Mouse (Mus musculus) adrenal gland (tissue): ENCODE data around the gene Odf2l.

Experiments
- intact Hi-C: fragments of 180-260 bp; cut with DNase I; formaldehyde crosslinking; loops from one replicate; pipeline ENCODE4 v1.15.1; 2025

Odf2l gene

DNA sequence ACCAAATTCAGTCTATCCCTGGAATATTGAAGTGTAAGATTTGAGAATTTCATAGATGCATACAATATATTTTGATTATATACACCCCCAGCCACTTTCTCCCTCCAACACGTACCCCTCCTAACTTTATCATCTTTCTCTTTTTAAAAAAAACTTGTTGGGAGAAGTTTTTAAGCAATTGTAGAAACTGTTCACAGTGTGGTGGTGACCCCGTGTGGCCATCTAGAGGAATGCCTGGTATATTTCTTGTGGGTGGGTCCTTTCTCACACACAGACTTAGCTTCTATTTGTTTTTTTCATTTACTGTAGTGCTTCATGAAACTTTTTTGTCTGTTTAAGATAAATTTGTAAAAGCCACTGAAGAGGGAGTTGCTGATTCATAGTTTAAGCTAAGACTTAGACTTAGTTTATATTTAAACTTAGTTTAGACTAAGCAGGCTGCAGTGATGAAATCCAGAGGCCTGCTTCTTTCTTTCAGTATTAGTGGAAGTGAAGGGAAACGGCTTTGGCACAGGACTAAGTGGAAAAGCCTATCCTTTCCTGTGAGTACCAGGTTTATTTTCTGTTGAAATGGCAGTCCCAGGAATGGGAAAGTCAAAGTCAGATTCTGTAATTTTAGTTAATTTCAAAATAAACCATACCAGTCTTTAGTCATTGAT, 13.0 kb downstream of the Odf2l start:
- intact Hi-C loops, result loop anchor here (10.0 kb wide), 2 partner anchors 107 to 307 kb away; no protein-coding TSS in a partner anchor

DNA sequence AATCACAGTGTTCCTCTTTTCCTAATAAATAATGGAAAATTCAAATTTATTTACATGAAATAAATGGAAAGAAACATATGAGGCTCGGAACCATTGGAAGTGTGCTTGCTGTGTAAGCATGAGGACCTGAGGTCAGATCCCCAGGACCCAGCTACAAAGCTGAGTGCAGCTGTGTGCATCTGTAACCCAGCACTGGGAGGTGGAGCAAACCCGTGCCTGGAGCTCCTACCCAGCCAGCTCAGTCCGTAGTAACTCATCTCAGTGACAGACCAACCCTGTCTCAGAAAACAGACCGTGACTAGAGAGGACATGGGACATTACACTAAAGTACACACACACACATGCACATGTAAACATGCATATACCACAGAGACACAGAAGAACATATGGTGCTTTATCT, 21.8 kb downstream of the Odf2l start:
- intact Hi-C loops, result no loop called here

DNA sequence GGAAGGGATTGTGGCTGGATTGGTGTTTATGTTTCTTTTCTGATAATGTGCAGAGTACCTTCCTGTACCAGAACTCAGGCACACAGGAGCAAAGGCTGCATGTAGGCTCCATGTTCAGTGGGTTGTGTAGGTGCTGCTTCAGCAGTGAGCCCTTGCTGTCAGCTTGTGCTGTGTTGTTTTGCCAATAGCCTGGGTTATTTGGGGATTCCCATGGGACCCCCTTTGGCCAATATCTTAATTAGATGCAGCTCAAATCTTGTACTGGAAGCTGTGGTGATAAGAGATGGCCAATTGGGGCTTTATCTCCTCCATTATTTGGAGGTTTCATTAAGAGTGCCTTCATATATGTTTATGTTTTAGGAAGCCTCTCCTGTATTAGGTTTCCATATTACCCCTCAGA, 24.5 kb downstream of the Odf2l start:
- intact Hi-C loops, result no loop called here

DNA sequence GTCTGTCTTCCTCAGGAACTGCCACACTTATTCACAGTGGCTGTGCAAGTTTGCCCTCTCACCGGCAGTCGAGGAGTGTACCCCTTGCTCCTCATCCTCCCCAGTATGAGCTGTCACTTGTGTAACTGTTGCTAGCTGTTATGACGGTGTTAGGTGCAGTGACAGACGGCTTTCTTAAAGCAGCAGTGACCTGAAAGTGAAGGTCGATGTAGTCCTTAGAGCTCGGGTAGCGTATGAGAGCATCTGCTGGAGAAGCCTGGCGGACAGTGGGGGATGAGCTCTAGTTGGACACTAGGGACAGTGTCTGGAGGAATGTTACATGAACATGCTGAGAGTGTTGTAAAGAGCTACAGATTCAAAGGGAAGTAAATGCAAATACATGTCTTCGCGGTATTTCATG, 25.5 kb downstream of the Odf2l start:
- intact Hi-C loops, result no loop called here

DNA sequence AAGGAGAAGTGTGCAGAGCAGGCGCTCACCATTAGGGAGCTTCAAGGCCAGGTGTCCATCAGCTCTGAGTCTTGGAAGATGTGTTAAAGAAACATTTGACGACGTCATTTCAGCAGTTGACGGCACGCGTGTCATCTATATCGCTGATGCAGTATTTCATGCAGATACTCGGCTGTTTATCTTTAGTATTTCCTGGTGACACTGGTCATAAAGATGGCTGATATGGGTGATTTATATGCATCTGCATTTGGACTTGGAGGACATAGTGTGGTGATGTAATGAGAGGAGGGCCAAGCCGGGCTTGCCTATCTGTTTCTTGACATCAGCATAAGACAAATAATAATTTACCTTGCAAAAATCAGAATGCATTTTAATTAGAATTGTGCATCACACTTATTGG, 28.5 kb downstream of the Odf2l start:
- intact Hi-C loops, result no loop called here

DNA sequence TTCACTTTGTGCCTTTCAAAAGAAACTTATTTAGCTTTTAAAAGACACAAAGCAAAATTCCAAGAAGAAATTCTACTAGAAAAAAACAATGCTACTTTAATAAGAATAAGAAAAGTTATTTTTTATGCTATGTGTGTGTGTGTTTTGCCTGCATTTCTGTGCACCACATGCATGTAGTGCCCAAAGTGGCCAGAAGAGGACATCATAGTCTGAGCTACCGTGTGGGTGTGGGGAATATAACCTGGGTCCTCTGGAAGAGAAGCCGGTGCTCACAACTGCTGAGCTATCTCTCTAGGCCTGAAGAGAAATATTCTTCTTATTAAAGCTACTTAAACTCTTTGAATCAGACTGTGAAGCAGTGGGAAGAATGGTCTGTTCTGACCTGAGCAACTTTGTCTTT, 29.1 kb downstream of the Odf2l start:
- intact Hi-C loops, result no loop called here

DNA sequence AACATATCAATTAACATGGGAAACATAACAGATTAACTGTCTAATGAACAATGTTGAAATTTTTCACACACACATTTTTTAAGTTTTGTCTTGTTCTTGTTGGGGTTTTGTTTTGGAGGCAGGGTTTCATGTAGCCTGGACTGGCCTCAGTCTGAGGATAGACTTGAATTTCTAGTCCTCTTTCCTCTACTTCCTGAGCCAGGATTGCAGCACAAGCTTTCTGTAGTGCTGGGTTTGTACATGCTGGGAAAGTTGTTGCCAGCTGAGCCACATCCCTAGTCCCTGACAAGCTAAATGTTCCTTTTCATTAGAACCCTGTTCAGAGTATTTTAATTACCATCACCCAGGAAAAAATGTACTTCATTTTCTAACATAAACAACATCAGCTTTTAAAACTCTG, 29.6 kb downstream of the Odf2l start:
- intact Hi-C loops, result no loop called here

DNA sequence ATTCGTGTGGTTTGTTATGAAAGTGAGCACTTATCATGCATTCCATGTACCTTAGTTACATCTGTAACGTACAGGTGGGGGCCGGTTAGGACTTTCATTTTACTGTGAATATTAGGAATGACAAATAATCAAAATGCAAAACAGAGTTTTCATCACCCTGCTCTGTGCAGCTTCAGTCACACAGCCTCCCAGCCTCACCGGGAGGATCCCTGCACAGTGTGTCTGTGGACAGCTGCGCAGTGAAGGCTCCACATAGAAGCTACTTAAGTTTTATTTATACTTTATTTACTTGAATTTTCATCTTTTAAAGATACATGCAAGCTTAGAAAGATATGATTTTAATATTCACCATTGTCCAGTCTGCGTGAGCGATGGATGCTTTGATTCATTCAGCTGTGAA, 32.7 kb downstream of the Odf2l start:
- intact Hi-C loops, result no loop called here

DNA sequence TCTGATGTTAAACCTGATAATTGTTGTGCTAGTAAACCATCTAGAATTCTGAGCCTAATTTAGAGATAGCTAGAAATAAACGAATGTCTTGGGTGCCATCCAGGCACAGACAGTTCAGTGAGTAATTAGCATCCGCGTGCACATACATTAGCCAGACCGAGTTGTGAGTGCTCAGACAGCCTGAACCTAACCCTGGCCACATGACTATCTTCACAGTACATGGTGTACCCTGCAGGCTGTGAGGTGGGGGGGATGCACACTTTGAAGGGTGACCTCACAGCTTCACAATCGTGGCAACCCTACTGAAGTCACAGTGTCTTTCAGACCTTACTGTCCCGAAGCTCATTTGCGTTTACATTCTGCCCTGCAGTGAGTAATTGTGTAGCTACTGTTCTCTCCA, 33.5 kb downstream of the Odf2l start:
- intact Hi-C loops, result no loop called here

DNA sequence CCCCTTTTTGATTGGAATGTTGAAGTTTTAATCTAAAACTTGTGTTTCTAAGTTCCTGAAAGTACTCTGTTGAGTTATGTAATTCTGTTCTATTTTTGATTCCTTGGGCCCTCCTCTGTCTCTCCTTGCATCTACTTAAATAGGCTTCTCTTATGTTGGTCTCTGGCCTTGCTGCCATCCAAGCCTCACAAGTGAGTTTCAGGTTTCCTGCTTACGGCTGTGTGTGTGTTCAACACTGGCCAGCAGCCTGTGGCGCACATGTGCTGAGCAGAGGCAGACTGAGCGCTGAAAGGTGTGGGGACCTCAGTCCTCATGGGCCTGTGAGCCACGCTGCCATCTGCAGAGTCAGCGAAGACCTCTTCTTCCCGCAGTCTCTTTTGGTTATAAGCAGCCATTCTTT, 38.5 kb downstream of the Odf2l start:
- intact Hi-C loops, result no loop called here

DNA sequence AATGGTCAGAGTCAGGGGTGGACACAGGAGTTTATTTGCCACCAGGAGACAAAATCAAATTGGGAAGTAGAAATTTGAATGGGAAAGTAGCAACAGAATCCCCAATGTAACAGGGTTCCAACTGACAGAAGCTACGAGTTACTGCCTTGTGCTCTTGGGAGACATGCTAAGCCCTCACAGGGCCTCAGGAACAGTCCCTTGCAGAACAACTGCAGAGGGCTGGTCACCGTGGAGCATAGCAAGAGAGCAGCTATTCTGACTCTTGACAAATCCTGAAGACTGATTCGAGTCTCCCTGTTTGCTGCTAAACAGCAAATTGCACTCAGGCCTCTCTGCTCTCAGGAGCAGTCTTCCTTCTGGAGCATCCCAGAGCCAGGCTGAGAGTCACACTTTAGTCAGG, 40.1 kb downstream of the Odf2l start:
- intact Hi-C loops, result no loop called here

DNA sequence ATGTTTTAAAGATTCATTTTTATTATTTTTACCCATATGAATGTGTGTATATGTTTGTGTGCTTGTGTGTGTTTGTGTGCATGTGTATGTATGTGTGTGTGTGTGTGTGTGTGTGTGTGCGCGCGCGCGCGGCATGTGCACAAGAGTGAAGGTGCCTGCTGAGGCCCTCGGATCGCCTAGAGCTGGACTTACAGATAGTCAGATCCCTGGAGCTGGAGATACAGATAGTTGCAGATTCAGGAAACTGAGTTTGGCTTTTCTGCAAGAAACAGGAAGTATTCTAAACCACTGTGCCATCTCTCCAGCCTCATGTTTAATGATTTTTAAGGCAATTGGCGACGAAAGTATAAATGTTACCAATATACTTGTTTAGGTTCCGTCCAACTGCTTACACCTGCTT, 48.4 kb downstream of the Odf2l start:
- intact Hi-C loops, result no loop called here

DNA sequence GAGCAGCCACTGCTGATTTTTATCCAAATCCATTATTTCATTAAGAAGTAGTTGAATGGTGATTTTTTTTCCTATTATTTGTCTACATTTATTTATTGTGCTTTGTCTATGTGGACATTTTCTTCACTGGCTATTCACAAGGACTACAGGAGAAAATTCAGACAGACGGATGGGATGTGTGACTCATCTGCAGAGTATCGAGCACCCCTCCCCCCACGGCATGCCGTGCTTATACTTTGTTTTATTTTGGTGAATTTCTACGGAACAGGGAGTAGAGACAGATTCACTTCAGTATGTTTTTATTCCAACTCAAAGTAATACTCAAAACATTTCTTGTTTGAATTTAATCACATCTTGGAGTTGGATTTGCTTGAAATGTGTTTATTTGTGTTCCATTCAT, 49.4 kb downstream of the Odf2l start:
- intact Hi-C loops, result no loop called here

DNA sequence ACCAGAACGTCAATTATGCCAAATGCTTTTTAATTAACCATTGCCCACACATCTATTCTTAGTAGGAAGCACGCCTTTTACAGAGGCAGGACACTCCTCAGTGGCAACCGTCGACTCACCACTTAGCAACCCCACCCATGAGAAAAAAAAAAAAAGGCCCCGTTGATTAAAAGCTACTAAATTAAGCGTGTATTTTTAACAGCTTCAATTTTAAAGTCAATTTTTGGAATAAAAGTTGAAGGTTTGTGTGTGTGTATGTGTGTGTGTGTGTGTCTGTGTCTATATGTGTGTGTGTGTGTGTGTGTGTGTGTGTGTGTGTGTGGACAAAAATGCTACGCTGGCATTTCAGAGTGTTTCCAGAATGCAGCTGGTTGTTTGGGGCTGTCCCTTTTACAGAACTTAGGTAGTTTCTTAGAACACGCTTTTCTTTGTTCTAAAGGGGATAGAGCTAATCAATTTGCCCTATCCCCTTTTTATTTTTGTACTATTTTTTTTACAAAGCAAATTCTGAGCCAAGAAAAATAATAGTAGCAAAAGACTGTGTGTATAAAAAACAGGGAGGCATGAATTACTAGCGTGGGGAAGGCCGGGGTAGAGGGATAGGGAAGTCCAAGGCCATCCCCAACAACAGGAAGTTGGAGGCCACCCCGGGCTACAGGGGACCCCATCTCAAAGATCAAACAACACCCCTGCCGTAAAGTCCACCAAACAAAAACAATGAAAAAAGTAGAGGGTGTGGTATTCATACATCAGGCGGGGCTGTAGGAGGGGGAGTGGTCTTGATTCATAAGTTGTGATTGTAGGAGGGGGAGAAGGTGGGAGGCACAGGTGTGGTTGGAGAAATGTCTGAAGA, 50.7 kb downstream of the Odf2l start:
- intact Hi-C loops, result no loop called here

DNA sequence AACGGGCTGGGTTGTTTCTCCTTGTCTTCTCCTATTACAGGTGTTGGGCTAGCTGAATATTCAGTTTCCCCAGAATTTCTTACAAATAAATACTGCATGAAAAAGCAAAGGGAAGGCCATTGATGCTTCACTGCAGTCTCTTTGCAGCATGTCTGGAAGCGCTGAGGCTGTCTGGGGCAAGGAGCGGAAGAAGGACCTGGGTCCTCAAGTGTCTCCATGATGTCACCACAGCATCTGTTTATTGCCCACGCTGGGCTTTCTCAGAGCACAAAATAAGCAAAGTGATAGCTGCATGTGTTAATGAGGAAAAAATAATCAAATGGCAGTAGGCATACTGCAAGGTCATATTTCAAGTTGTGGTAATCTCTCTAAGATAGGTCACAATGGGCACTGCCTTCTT, 51.6 kb downstream of the Odf2l start:
- intact Hi-C loops, result no loop called here

DNA sequence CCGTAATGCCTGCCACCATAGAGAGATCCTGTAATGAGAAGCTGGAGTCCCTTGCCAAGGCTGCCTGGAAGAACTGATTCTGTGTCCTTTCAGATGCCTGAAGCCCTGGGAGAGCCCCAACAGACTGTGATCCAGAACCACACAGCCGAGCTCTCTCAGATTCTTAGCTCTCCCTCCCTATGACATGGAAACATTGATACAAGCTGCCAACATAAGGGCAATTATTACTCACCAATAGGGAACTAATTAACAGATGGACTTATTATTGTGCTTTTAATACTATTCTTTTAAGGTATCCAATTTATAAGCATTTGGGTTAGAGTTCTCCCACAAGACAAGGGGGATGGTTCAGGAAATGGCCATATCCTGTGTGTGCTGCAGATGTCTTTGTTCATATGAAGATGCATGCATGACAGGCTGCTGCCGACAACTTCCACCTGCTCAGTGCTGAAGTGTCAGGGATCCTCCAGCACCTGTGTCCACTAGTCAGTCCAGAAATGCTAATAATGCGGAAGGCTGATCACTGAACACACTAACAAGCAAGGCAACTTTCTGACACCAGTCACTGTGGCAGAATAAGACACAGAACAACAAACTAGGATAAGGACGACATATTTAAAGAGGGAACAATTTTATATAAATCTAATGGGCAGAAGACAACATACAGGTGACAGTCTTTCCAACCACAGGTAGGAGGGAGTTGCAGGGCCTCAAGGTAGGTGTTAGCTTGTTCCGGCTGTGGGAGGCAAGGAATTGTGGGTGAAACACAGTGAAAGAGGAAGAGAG, 52.4 kb downstream of the Odf2l start:
- intact Hi-C loops, result no loop called here

DNA sequence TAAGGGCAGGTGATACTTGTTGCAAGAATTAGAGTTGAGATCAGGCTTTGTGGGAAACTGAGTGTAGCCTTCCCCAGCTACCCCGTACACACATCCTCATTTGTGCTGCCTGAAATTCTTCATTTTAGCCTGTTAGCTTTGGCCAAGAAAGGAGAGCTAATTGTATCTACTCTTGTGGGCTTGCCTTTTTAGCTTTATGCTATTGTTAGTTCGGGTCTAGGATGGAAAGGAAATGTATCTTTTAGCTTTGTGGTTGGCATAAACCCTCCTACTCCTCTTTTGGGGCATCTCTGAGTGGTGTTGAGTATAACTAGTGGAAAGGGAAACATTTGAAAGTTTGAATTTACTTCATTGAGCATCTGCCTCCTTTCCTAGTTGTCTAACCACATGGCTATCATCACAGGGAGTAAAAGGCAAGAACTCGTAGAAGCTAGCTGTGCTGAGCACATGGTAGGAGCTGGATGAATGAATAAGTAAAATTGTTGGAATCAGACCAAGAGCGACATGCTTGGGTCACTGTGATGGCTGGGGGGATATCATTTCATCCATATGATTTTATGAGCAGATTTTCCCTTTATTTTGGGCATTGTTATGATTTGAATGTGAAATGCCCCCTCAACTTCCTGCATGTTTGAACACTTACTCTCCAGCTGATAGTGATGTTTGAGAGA, 53.1 kb downstream of the Odf2l start:
- intact Hi-C loops, result no loop called here

DNA sequence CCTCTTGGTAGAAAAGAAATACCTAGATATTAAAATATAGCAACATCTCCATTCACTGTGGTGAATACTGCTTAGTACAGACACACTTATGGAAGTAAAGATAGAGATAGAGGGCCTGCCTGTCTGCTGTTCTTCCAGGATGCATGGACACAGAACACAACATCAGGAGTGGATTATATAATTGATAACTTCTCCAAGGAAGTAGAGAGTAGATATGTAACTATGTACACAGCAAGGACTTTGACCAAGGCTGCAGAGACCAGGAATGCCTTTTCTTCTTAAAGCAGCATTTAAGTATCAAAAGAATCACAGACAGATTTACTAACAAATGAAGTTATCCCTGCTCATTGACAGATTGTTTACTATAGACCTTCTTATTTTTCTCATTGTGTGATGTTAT, 66.3 kb downstream of the Odf2l start:
- intact Hi-C loops, result no loop called here

DNA sequence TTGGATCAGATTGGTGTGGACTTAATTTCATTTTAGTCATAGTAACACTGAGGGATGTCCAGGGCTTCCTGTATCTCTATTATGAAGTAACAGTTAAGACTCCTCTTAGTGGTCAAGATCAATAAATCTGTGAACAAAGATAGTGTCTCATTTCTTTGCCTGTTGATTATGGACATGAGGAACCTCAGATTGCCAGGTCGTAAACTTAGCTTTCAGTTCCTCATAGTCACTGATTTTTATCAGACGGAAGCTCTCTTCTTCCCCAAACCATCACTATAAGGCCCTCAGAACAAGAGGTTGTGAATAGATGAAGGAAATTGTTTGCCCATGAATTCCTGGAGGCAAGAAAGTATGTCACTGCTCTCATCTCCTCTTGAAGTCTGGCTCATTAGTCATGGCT, 73.6 kb downstream of the Odf2l start:
- intact Hi-C loops, result no loop called here

DNA sequence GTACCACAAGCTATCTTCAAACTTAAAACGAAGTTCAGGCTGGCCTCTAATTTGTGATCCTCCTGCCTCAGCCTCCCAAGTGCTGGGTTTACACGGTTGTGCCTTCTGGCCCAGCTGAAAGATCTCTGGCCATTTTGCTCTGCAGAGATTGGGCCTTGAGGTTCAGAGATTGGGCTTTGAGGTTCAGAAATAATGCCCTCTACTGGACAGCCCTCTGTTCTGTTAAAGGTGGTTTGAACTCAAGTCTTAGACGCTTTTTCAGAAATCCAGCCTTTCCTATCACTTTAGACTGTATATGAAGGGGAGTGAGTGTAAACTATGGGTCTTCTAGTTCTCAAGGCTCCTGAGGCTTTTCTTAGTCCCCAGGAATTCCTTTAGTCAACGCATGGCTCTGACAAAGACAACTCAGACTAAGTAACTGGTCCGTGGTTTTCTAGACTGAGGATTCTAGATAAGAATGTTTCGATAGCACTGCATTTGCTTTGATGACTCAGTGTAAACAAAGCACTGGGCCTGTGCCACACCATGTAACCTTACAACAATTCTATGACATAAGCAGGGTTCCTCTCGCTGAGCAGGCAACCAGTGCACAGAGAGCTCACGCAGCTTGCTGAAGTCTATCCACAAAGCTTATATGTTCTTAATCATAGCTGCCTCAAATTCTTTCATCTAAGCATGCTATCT, 77.0 kb downstream of the Odf2l start:
- intact Hi-C loops, result no loop called here

DNA sequence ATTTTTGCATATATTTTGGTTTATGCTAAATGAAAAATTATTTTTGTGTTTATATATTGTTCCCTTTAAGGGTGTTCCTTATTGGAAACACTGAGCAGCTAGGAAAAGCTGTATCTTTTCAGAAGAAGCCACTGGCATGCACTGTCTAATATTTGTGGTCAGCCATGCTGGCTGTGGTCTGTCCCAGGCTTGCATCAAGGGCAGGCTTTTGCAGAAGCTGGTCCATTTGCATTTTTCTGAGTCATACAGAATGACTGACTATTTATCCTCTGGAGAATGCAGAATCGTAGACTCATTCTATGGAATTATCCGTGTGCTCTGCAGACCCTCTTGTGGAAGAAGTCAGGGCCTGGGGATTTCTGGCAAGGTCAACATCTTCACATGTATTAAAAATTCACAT, 79.7 kb downstream of the Odf2l start:
- intact Hi-C loops, result no loop called here
